Mouse (Mus musculus) lung, embryonic 14.5 days (tissue): ENCODE measurements at regions not wholly inside any gene's neighbourhood (a gene's known extent, or its start where the extent isn't known, plus 50 kb on each side); places are given as distances from the start of the nearest gene placed in this dataset.
A peak's percentile ranks its signal among the peaks of the same experiment; 100 is the strongest.

Experiments used
- ATAC-seq: fragments of 200-750 bp; cut with Nextera tagmentation; 2 replicates; pipeline ENCODE4 v1.8.0; 2017; ENCODE audit warnings: mild to moderate bottlenecking, moderate TSS enrichment, moderate library complexity; ENCODE audit not compliant: insufficient read depth
- DNase-seq: peaks from one replicate; pipeline ENCODE4 v3.0.0-alpha.2; 2015
- H3K27ac ChIP-seq: fragments of 300-500 bp; sonication (generic); 2 replicates; pipeline ENCODE4 v1.5.1; 2014; ENCODE audit warnings: low read depth, mild to moderate bottlenecking, moderate library complexity
- H3K27me3 ChIP-seq: fragments of 300-500 bp; sonication (generic); 2 replicates; pipeline ENCODE4 v1.6.1; 2014; ENCODE audit warnings: low read length, control low read depth; ENCODE audit not compliant: insufficient read depth
- H3K36me3 ChIP-seq: fragments of 300-500 bp; sonication (generic); 2 replicates; pipeline ENCODE4 v1.6.1; 2014; ENCODE audit warnings: control low read depth; ENCODE audit not compliant: insufficient read depth
- H3K4me1 ChIP-seq: fragments of 300-500 bp; sonication (generic); 2 replicates; pipeline ENCODE4 v1.6.1; 2014; ENCODE audit warnings: antibody characterized with exemption, control low read depth; ENCODE audit not compliant: insufficient read depth
- H3K4me2 ChIP-seq: fragments of 300-500 bp; sonication (generic); 2 replicates; pipeline ENCODE4 v1.6.1; 2014; ENCODE audit warnings: mild to moderate bottlenecking
- H3K4me3 ChIP-seq: fragments of 300-500 bp; sonication (generic); 2 replicates; pipeline ENCODE4 v1.5.1; 2014; ENCODE audit warnings: low read depth, low read length
- H3K9ac ChIP-seq: fragments of 300-500 bp; sonication (generic); 2 replicates; pipeline ENCODE4 v1.6.1; 2014
- H3K9me3 ChIP-seq: fragments of 300-500 bp; sonication (generic); 2 replicates; pipeline ENCODE4 v1.6.1; 2016; ENCODE audit warnings: low read depth, low read length, control low read depth
- CTCF ChIP-seq: IDR thresholded peaks from 2 replicates; pipeline ENCODE4 v1.5.1; 2016; ENCODE audit warnings: antibody characterized with exemption, low read depth
- WGBS: fragments of 180-500 bp; shearing (Covaris S2); extraction: QIAGEN DNeasy Blood & Tissue Kit; methylation state at CpG from one replicate; pipeline ENCODE4 v1.1.7; 2014; 5-methylcytosine and 5-hydroxymethylcytosine counted together

GRCm38 (mm10) chr1:119196674-119197414 is 143.4 kb upstream of the Gli2 start:
- Histone ChIP-seq H3K4me2 (no peak overlapping the region), H3K4me1 (no peaks in the 10 kb centered on the region), H3K27me3 (no peaks in the 10 kb centered on the region), H3K36me3 (no peaks in the 10 kb centered on the region), H3K27ac (no peak overlapping the region), H3K9ac (no peak overlapping the region), H3K9me3 (no peaks in the 10 kb centered on the region), H3K4me3 (no peak overlapping the region)
- 32% methylated on average over 13 of the region's 13 CpGs for whole genome bisulfite sequencing
- ATAC-seq (peak; percentile 58; the same call in 1 of the 2 replicates), DNase-seq (no peak)
- no peak for TF ChIP-seq CTCF

- H3K9ac ChIP-seq, result no peak overlapping the region
- no peak for TF ChIP-seq CTCF
- H3K4me1 ChIP-seq, result no peaks in the 10 kb centered on the region
- no peaks in the 10 kb centered on the region for H3K36me3 ChIP-seq
- no peaks in the 10 kb centered on the region for H3K9me3 ChIP-seq
- ATAC-seq (no peak), DNase-seq (no peak)
- H3K27me3 ChIP-seq, result peaks cover 9% of the 10 kb centered on the region; the same call in 1 of the 2 replicates
- WGBS, result 38% methylated on average over 6 of the region's 6 CpGs
- H3K27ac ChIP-seq, result no peak overlapping the region
- no peak overlapping the region for H3K4me2 ChIP-seq
- no peak overlapping the region for H3K4me3 ChIP-seq
Observed at GRCm38 (mm10) chr1:119194533-119194932, 141.1 kb upstream of the Gli2 start.

GRCm38 (mm10) chr1:119191177-119191576 is 137.8 kb upstream of the Gli2 start:
- no peak for DNase-seq
- H3K9me3 ChIP-seq, result no peaks in the 10 kb centered on the region
- ATAC-seq, result no peak
- no peak for TF ChIP-seq CTCF
- H3K4me1 ChIP-seq, result no peaks in the 10 kb centered on the region
- no peak overlapping the region for H3K4me3 ChIP-seq
- 61% methylated on average over 2 of the region's 2 CpGs for WGBS
- no peaks in the 10 kb centered on the region for H3K36me3 ChIP-seq
- peaks cover 11% of the 10 kb centered on the region; the same call in 1 of the 2 replicates for H3K27me3 ChIP-seq
- no peak overlapping the region for H3K27ac ChIP-seq
- no peak overlapping the region for H3K9ac ChIP-seq
- H3K4me2 ChIP-seq, result no peak overlapping the region

- Histone ChIP-seq H3K4me1 (no peaks in the 10 kb centered on the region), H3K4me2 (peak overlapping the region; percentile 53), H3K36me3 (no peaks in the 10 kb centered on the region), H3K9me3 (no peaks in the 10 kb centered on the region), H3K9ac (no peak overlapping the region; the same call in 1 of the 2 replicates), H3K4me3 (peak overlapping the region; percentile 9; the same call in 1 of the 2 replicates), H3K27ac (no peak overlapping the region), H3K27me3 (peaks cover 11% of the 10 kb centered on the region; the same call in 1 of the 2 replicates)
- no peak for ATAC-seq
- no peak for TF ChIP-seq CTCF
- DNase-seq, result peak; percentile 24
- WGBS, result 2% methylated on average over 23 of the region's 23 CpGs
Observed at GRCm38 (mm10) chr1:119189461-119190066, 136.1 kb upstream of the Gli2 start.

- Histone ChIP-seq H3K4me3 (no peak overlapping the region), H3K27ac (no peak overlapping the region), H3K9me3 (no peaks in the 10 kb centered on the region), H3K4me2 (no peak overlapping the region), H3K27me3 (peaks cover 15% of the 10 kb centered on the region; the same call in 1 of the 2 replicates), H3K9ac (no peak overlapping the region), H3K4me1 (no peaks in the 10 kb centered on the region), H3K36me3 (no peaks in the 10 kb centered on the region)
- ATAC-seq, result no peak
- TF ChIP-seq CTCF, result no peak
- WGBS, result 74% methylated on average over 2 of the region's 2 CpGs
- DNase-seq, result no peak
Observed at GRCm38 (mm10) chr1:119187301-119187700, 133.9 kb upstream of the Gli2 start.

- no peak for ATAC-seq
Observed at GRCm38 (mm10) chr1:119186856-119187255, 133.4 kb upstream of the Gli2 start.

GRCm38 (mm10) chr1:119183558-119184270 is 130.3 kb upstream of the Gli2 start:
- no peak overlapping the region for H3K4me2 ChIP-seq
- no peak for TF ChIP-seq CTCF
- WGBS, result 39% methylated on average over 17 of the region's 17 CpGs
- no peak for DNase-seq
- peaks cover 4% of the 10 kb centered on the region; the same call in 1 of the 2 replicates for H3K27me3 ChIP-seq
- no peak overlapping the region for H3K4me3 ChIP-seq
- ATAC-seq, result no peak
- no peaks in the 10 kb centered on the region for H3K36me3 ChIP-seq
- H3K27ac ChIP-seq, result no peak overlapping the region
- H3K4me1 ChIP-seq, result no peaks in the 10 kb centered on the region
- no peak overlapping the region for H3K9ac ChIP-seq
- H3K9me3 ChIP-seq, result no peaks in the 10 kb centered on the region

More at GRCm38 (mm10) chr1:119186856-119187255, 133.4 kb upstream of the Gli2 start:
- Histone ChIP-seq H3K9ac (no peak overlapping the region), H3K27ac (no peak overlapping the region), H3K9me3 (no peaks in the 10 kb centered on the region), H3K27me3 (peaks cover 15% of the 10 kb centered on the region; the same call in 1 of the 2 replicates), H3K4me2 (no peak overlapping the region), H3K36me3 (no peaks in the 10 kb centered on the region), H3K4me1 (no peaks in the 10 kb centered on the region), H3K4me3 (no peak overlapping the region)
- DNase-seq, result no peak
- WGBS, result 71% methylated on average over 4 of the region's 4 CpGs
- TF ChIP-seq CTCF, result no peak
